Mouse (Mus musculus) cortical plate, adult 2 months (tissue): ENCODE results near the gene Topaz1. TPM values are rescaled to one million over a fixed set of nuclear protein-coding genes. Genes with fewer than 3 reads are reported as not detected.
"Not testable (repeated sequence)": the region's sequence is repeated elsewhere in the genome, so short reads cannot be mapped to it uniquely, and the experiment has no call there.

Experiments
- H3K27ac ChIP-seq: fragments of 200-500 bp; 2 replicates; pipeline ENCODE4 v1.5.1; 2012; ENCODE audit warnings: low read length, control low read depth, inconsistent platforms; ENCODE audit not compliant: insufficient read depth
- H3K4me1 ChIP-seq: fragments of 200-500 bp; 2 replicates; pipeline ENCODE4 v1.6.1; 2011; ENCODE audit warnings: low read length; ENCODE audit not compliant: control insufficient read depth, insufficient read depth
- H3K4me3 ChIP-seq: fragments of 200-500 bp; 2 replicates; pipeline ENCODE4 v1.5.1; 2011; ENCODE audit warnings: mild to moderate bottlenecking, low read length, control low read depth; ENCODE audit not compliant: insufficient read depth
- CTCF ChIP-seq: fragments of 200-500 bp; IDR thresholded peaks from 2 replicates; pipeline ENCODE4 v1.5.1; 2011; ENCODE audit warnings: mild to moderate bottlenecking, control low read depth, low read length; ENCODE audit not compliant: insufficient read depth; ENCODE audit errors: extremely low read depth
- POLR2A ChIP-seq: fragments of 200-500 bp; IDR thresholded peaks from 2 replicates; pipeline ENCODE4 v1.6.1; 2011; ENCODE audit warnings: mild to moderate bottlenecking, low read length, control low read depth; ENCODE audit not compliant: insufficient read depth; ENCODE audit errors: extremely low read depth
- polyA plus RNA-seq: library from polyadenylated mRNA; depleted of rRNA; stranded (reverse); fragments of >200 nt; gene quantifications from 2 replicates; pipeline ENCODE4 v1.2.3, GENCODE M21; 2012; rRNA removed

The Topaz1 gene
- polyA plus RNA-seq, 1 experiment = not detected

DNA sequence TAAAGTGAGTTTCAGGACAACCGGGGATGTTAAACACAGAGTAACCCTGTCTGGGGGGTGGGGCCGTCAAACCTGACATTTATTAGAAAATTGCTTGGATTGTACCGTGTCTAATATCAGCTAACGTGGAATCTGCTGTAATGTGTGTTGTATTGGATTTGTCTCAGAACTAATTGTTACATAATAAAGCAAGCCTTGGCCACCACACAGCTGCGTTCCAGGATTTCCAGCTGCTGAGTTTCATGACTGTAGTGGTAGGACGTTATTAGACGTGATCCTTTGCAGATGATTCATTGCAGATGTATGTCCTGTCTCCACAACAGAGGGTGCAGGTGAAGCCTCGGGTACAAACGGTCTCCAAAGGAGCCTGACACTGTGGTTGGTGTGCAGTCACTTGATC lies 89.0 kb downstream of the Topaz1 start:
- no peak for TF ChIP-seq CTCF
- TF ChIP-seq POLR2A = no peak
- Histone ChIP-seq H3K4me3 (no peak overlapping the region), H3K27ac (no peak overlapping the region), H3K4me1 (peaks cover 3% of the 10 kb centered on the region; the same call in 1 of the 2 replicates)

- TF ChIP-seq CTCF (no peak), POLR2A (no peak)
- H3K4me3 ChIP-seq = no peak overlapping the region
- no peak overlapping the region for H3K27ac ChIP-seq
These were observed 89.6 kb downstream of the Topaz1 start for GRCm38 (mm10) chr9:122836790-122837189.

GRCm38 (mm10) chr9:122837216-122837615 lies 90.1 kb downstream of the Topaz1 start:
- Histone ChIP-seq H3K4me1 (peaks cover 3% of the 10 kb centered on the region; the same call in 1 of the 2 replicates), H3K4me3 (no peak overlapping the region), H3K27ac (no peak overlapping the region)
- TF ChIP-seq POLR2A (no peak), CTCF (no peak)

More at GRCm38 (mm10) chr9:122836790-122837189, 89.6 kb downstream of the Topaz1 start:
- peaks cover 3% of the 10 kb centered on the region; the same call in 1 of the 2 replicates for H3K4me1 ChIP-seq

- Histone ChIP-seq H3K4me1 (peaks cover 3% of the 10 kb centered on the region; the same call in 1 of the 2 replicates), H3K4me3 (no peak overlapping the region), H3K27ac (no peak overlapping the region)
- TF ChIP-seq CTCF (0 out of 2 replicates have a peak, but pooled peaks have one; percentile 4), POLR2A (no peak)
These were observed 90.5 kb downstream of the Topaz1 start for GRCm38 (mm10) chr9:122837680-122838079.

- no peaks in the 10 kb centered on the region for H3K4me1 ChIP-seq
- no peak within 1 kb of the TSS for H3K27ac ChIP-seq
- no peak within 1 kb of the TSS for H3K4me3 ChIP-seq
- TF ChIP-seq CTCF (no peak), POLR2A (no peak)
These were observed 96.6 kb downstream of the Topaz1 start, which contains the start of gene Gm35549 for GRCm38 (mm10) chr9:122843760-122844159. Gm35549 (minus strand) TSS chr9:122844035.

- Histone ChIP-seq H3K4me1 (no peaks in the 10 kb centered on the region), H3K4me3 (no peak overlapping the region), H3K27ac (no peak overlapping the region)
- TF ChIP-seq CTCF (no peak), POLR2A (no peak)
These were observed 98.5 kb downstream of the Topaz1 start for GRCm38 (mm10) chr9:122845621-122846020.

DNA sequence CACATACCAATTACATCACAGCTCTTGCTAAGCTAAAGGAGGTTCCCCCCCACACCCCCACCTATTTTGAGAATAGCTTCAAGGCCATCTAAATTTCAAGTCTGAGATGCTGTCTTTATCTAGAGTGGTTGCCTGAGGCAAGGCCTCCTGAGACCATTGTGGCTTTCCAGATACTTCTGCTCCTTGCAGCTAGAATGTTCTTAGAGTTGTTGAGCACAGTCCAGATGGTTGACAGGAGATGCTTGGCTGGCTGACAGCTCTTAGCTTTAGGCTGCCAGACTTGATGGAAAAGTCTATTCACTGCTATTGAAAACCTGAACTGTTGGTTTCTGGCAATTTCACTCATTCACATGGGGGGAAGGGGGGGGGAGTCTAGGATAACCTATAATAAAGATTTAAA lies 99.0 kb downstream of the Topaz1 start:
- TF ChIP-seq POLR2A = no peak
- TF ChIP-seq CTCF = no peak

GRCm38 (mm10) chr9:122847811-122848311 lies 100.7 kb downstream of the Topaz1 start:
- not testable (repeated sequence) for H3K4me3 ChIP-seq, H3K4me1 ChIP-seq, H3K27ac ChIP-seq

More for the DNA sequence above, 99.0 kb downstream of the Topaz1 start:
- no peak overlapping the region for H3K4me3 ChIP-seq
- no peaks in the 10 kb centered on the region for H3K4me1 ChIP-seq
- H3K27ac ChIP-seq = no peak overlapping the region

Other genes with a start within 250 kb of the Topaz1 start
- 12.2 and 12.8 TPM in 2 replicates for gene Tcaim, start 58.2 kb downstream of the Topaz1 start, polyA plus RNA-seq
- gene Gm35549, start 96.7 kb downstream of the Topaz1 start, polyA plus RNA-seq = not detected in 2 replicates
- 140 and 156 TPM in 2 replicates for gene Zfp445, start 118.7 kb downstream of the Topaz1 start, polyA plus RNA-seq
- 3.0 and 3.3 TPM in 2 replicates for gene Zkscan7, start 138.3 kb downstream of the Topaz1 start, polyA plus RNA-seq
- 4.7 TPM in 2 replicates for gene Zfp105, start 175.7 kb downstream of the Topaz1 start, polyA plus RNA-seq
- 18.9 and 20.0 TPM in 2 replicates for gene 1110059G10Rik, start 203.7 kb downstream of the Topaz1 start, polyA plus RNA-seq
- gene Kif15, start 203.7 kb downstream of the Topaz1 start, polyA plus RNA-seq = 0.79 and 0.92 TPM in 2 replicates